Mouse (Mus musculus): ENCODE data around the gene Wwox.

Gene Wwox

GRCm38 (mm10) chr8:114536201-114536600 is 96.7 kb downstream of the Wwox start:
- DNase-seq (ENCODE audit: low read depth in 2 of 2, low spot score in 2 of 2), result no peak

GRCm38 (mm10) chr8:114541132-114541531 is 101.7 kb downstream of the Wwox start:
- no peak for DNase-seq (ENCODE audit: low read depth in 2 of 2, low spot score in 2 of 2)

GRCm38 (mm10) chr8:114548360-114548759 is 108.9 kb downstream of the Wwox start:
- DNase-seq (ENCODE audit: low read depth in 2 of 2, low spot score in 2 of 2), result no peak

GRCm38 (mm10) chr8:114548837-114549236 is 109.4 kb downstream of the Wwox start:
- no peak for DNase-seq (ENCODE audit: low read depth in 2 of 2, low spot score in 2 of 2)

- DNase-seq (ENCODE audit: low read depth in 2 of 2, low spot score in 2 of 2), result no peak
Measured at GRCm38 (mm10) chr8:114550029-114550428, 110.6 kb downstream of the Wwox start.

- DNase-seq (ENCODE audit: low read depth in 2 of 2, low spot score in 2 of 2), result no peak
Measured at GRCm38 (mm10) chr8:114552606-114553005, 113.2 kb downstream of the Wwox start.

GRCm38 (mm10) chr8:114554966-114555365 is 115.5 kb downstream of the Wwox start:
- no peak for DNase-seq (ENCODE audit: low read depth in 2 of 2, low spot score in 2 of 2)

- DNase-seq (ENCODE audit: low read depth in 2 of 2, low spot score in 2 of 2), result no peak
Measured at GRCm38 (mm10) chr8:114555491-114556202, 116.2 kb downstream of the Wwox start.

GRCm38 (mm10) chr8:114561191-114561590 is 121.7 kb downstream of the Wwox start:
- no peak for DNase-seq (ENCODE audit: low read depth in 2 of 2, low spot score in 2 of 2)

GRCm38 (mm10) chr8:114562486-114562885 is 123.0 kb downstream of the Wwox start:
- DNase-seq (ENCODE audit: low read depth in 2 of 2, low spot score in 2 of 2), result no peak

- no peak for DNase-seq (ENCODE audit: low read depth in 2 of 2, low spot score in 2 of 2)
Measured at GRCm38 (mm10) chr8:114563361-114563760, 123.9 kb downstream of the Wwox start.

- no peak for DNase-seq (ENCODE audit: low read depth in 2 of 2, low spot score in 2 of 2)
Measured at GRCm38 (mm10) chr8:114564036-114564435, 124.6 kb downstream of the Wwox start.

- no peak for DNase-seq (ENCODE audit: low read depth in 2 of 2, low spot score in 2 of 2)
Measured at GRCm38 (mm10) chr8:114568531-114569166, 129.2 kb downstream of the Wwox start.

GRCm38 (mm10) chr8:114573014-114573746 is 133.7 kb downstream of the Wwox start:
- no peak for DNase-seq (ENCODE audit: low read depth in 2 of 2, low spot score in 2 of 2)

- no peak for DNase-seq (ENCODE audit: low read depth in 2 of 2, low spot score in 2 of 2)
Measured at GRCm38 (mm10) chr8:114573747-114574093, 134.3 kb downstream of the Wwox start.

- DNase-seq (ENCODE audit: low read depth in 2 of 2, low spot score in 2 of 2), result no peak
Measured at GRCm38 (mm10) chr8:114579292-114579691, 139.8 kb downstream of the Wwox start.

GRCm38 (mm10) chr8:114580684-114581083 is 141.2 kb downstream of the Wwox start:
- no peak for DNase-seq (ENCODE audit: low read depth in 2 of 2, low spot score in 2 of 2)

- DNase-seq (ENCODE audit: low read depth in 2 of 2, low spot score in 2 of 2), result no peak
Measured at GRCm38 (mm10) chr8:114590336-114590867, 150.9 kb downstream of the Wwox start.

- no peak for DNase-seq (ENCODE audit: low read depth in 2 of 2, low spot score in 2 of 2)
Measured at GRCm38 (mm10) chr8:114591296-114592280, 152.1 kb downstream of the Wwox start.

GRCm38 (mm10) chr8:114593424-114594157 is 154.1 kb downstream of the Wwox start:
- DNase-seq (ENCODE audit: low read depth in 2 of 2, low spot score in 2 of 2), result no peak

Data from CD8-positive naive resting alpha-beta T cell, adult 2 months (primary cell).